Mouse (Mus musculus): ENCODE data around the gene Elmsan1.

- TF ChIP-seq POLR2A (IDR thresholded peaks at IDR 0.05; ENCODE audit: low read depth, low read length), result no peak
- TF ChIP-seq CTCF (IDR thresholded peaks at IDR 0.05; ENCODE audit: extremely low read depth, insufficient read length, insufficient replicate concordance, low read depth, low read length), result no peak
Measured at GRCm38 (mm10) chr12:84184979-84185378, 33.7 kb downstream of the Elmsan1 start.
